Mouse (Mus musculus) hindbrain, embryonic 10.5 days (tissue): ENCODE measurements around the gene Otulinl. TPM values are rescaled to one million over a fixed set of nuclear protein-coding genes. Genes with fewer than 3 reads are reported as not detected.
"Not testable (repeated sequence)": the region's sequence is repeated elsewhere in the genome, so short reads cannot be mapped to it uniquely, and the experiment has no call there.

Experiments used
- DNase-seq: peaks from one replicate; pipeline ENCODE4 v3.0.0-alpha.2; 2017; ENCODE audit warnings: low spot score
- H3K27ac ChIP-seq: fragments of 300-500 bp; sonication (generic); 2 replicates; pipeline ENCODE4 v1.5.1; 2016; ENCODE audit warnings: mild to moderate bottlenecking, moderate library complexity
- H3K27me3 ChIP-seq: fragments of 300-500 bp; sonication (generic); 2 replicates; pipeline ENCODE4 v1.6.1; 2016; ENCODE audit warnings: mild to moderate bottlenecking; ENCODE audit not compliant: poor library complexity, insufficient read depth, severe bottlenecking
- H3K36me3 ChIP-seq: fragments of 300-500 bp; sonication (generic); 2 replicates; pipeline ENCODE4 v1.6.1; 2016; ENCODE audit warnings: mild to moderate bottlenecking, moderate library complexity
- H3K4me1 ChIP-seq: fragments of 300-500 bp; sonication (generic); replicated peaks from 2 replicates; pipeline ENCODE4 v1.6.1; 2016; ENCODE audit warnings: mild to moderate bottlenecking
- H3K4me3 ChIP-seq: fragments of 300-500 bp; sonication (generic); 2 replicates; pipeline ENCODE4 v1.5.1; 2016; ENCODE audit warnings: mild to moderate bottlenecking, moderate library complexity
- H3K9me3 ChIP-seq: fragments of 300-500 bp; sonication (generic); 2 replicates; pipeline ENCODE4 v1.6.1; 2016; ENCODE audit warnings: mild to moderate bottlenecking, moderate library complexity
- WGBS: fragments of 180-500 bp; shearing (Covaris S2); methylation state at CpG from one replicate; pipeline ENCODE4 v1.1.7; 2016; 5-methylcytosine and 5-hydroxymethylcytosine counted together
- polyA plus RNA-seq: library from polyadenylated mRNA; unstranded; fragments of >200 nt; fragmentation: Nextera tagmentation; extraction: Ambion mirVana; gene quantifications from 2 replicates; pipeline ENCODE4 v1.2.1, GENCODE M21; 2016

Otulinl gene
- 6.4 and 8.2 TPM in 2 replicates for polyA plus RNA-seq

DNA sequence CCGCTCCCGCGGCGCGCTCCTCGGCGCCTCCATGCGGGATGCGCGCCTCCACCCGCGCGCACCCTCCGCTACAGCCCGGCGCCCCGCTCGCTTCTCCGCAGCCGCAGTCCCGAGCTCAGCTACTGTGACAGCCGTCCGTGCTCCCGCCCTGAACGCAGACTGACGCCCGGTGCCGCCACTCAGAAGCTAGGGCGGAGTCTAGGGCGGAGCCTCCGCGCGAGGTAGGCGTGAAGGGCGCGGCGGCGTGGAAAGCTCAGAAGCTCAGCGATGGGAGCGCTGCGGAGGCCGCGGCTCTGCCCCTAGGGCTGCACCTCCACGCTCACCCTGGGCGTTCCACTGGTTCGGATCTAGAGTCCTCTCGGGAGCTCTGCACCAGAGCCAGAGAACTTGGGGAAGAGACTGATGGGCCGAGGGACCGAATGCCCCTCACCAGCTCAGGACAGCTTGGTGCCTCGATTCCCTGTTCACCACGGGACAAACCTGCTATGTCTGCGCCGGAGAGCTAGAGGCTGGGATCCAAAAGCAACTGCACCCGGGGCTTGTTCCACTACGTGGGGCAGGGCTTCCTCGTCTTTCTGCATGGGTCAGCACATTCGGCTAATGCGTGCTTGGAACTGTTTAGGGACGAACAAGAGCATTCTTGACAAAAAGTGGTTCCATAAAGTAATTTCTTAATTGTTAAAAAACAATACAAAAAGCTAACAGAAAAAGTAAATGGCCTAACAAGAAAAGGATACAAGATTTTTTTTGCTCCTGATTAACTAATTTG is at the start of gene Otulinl:
Otulinl (minus strand) TSS at position 161 of the 769 bp plus-strand sequence.
- Histone ChIP-seq H3K27ac (peak within 1 kb of the TSS; percentile 84), H3K27me3 (peaks cover 25% of the 10 kb centered on the region), H3K4me1 (peaks cover 22% of the 10 kb centered on the region), H3K9me3 (no peaks in the 10 kb centered on the region), H3K4me3 (peak within 1 kb of the TSS; percentile 71), H3K36me3 (no peaks in the 10 kb centered on the region)
- peak; percentile 93 for DNase-seq
- 2% methylated on average over 59 of the region's 59 CpGs for WGBS

DNA sequence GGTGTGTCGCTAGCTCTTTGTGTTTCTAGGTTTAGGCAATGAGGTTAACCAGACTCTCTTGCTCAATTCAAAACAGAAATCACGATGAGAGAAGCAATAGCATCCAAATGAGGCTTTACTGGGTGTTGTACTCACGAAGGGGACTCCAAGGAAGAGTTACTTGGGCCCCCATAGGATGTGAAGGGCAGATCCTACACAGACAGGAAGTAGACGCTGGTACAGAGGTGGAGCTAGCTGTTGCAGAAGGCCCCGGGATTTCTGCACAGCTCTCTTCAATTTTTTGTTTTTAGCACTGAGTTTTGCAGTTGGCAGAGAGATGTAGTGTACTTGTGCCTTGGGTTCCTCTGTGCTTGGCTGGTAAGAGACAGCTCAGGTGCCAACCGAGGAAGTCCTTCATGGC is 44.8 kb upstream of the Otulinl start:
- no peaks in the 10 kb centered on the region for H3K4me1 ChIP-seq
- 86% methylated on average over 6 of the region's 6 CpGs for WGBS
- H3K36me3 ChIP-seq = peaks cover 9% of the 10 kb centered on the region
- H3K27me3 ChIP-seq = no peaks in the 10 kb centered on the region
- no peak overlapping the region for H3K27ac ChIP-seq
- H3K4me3 ChIP-seq = no peak overlapping the region
- DNase-seq = no peak
- H3K9me3 ChIP-seq = 0 out of 2 replicates have a peak, but pooled peaks cover 2% of the 10 kb centered on the region

- H3K27ac ChIP-seq = peak overlapping the region; percentile 9; the same call in 1 of the 2 replicates
- H3K9me3 ChIP-seq = 0 out of 2 replicates have a peak, but pooled peaks cover 2% of the 10 kb centered on the region
- DNase-seq = no peak
- WGBS = 80% methylated on average over 9 of the region's 9 CpGs
- no peaks in the 10 kb centered on the region for H3K4me1 ChIP-seq
- H3K27me3 ChIP-seq = no peaks in the 10 kb centered on the region
- H3K36me3 ChIP-seq = peaks cover 4% of the 10 kb centered on the region; the same call in 1 of the 2 replicates
- H3K4me3 ChIP-seq = no peak overlapping the region
Observed at GRCm38 (mm10) chr15:27724796-27725680, 43.7 kb upstream of the Otulinl start.

- no peak for DNase-seq
- H3K27ac ChIP-seq = no peak overlapping the region
- WGBS = 81% methylated on average over 6 of the region's 6 CpGs
- H3K36me3 ChIP-seq = no peaks in the 10 kb centered on the region
- no peak overlapping the region for H3K4me3 ChIP-seq
- H3K4me1 ChIP-seq = no peaks in the 10 kb centered on the region; the same call in 1 of the 2 replicates
- H3K9me3 ChIP-seq = 0 out of 2 replicates have a peak, but pooled peaks cover 2% of the 10 kb centered on the region
- H3K27me3 ChIP-seq = no peaks in the 10 kb centered on the region
Observed at GRCm38 (mm10) chr15:27724298-27724697, 42.9 kb upstream of the Otulinl start.

- Histone ChIP-seq H3K36me3 (no peaks in the 10 kb centered on the region), H3K27me3 (no peaks in the 10 kb centered on the region), H3K9me3 (0 out of 2 replicates have a peak, but pooled peaks cover 2% of the 10 kb centered on the region), H3K27ac (no peak overlapping the region), H3K4me1 (peaks cover 3% of the 10 kb centered on the region), H3K4me3 (no peak overlapping the region)
- no peak for DNase-seq
- WGBS = 60% methylated on average over 6 of the region's 6 CpGs
Observed at GRCm38 (mm10) chr15:27723746-27724145, 42.4 kb upstream of the Otulinl start.

DNA sequence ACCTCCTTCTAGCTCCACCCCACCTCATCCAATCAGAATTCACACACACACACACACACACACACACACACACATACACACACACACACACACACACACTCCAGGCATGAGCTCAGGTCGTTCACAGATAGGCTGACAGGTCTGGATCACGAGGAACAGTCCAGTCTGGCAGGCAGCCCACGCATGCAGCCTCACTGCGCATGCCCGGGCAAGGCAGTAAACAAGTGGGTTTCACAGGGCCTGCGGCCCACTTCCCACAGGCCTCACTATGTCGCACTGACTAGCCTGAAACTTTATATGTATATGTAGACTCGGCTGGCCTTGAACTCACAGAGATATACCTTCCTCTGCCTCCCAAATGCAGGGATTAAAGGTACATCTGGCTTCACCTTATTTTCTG is 38.9 kb upstream of the Otulinl start:
- H3K27ac ChIP-seq, H3K9me3 ChIP-seq, H3K27me3 ChIP-seq, H3K4me1 ChIP-seq, H3K4me3 ChIP-seq, H3K36me3 ChIP-seq, DNase-seq: not testable (repeated sequence)
- 89% methylated on average over 8 of the region's 8 CpGs for WGBS

DNA sequence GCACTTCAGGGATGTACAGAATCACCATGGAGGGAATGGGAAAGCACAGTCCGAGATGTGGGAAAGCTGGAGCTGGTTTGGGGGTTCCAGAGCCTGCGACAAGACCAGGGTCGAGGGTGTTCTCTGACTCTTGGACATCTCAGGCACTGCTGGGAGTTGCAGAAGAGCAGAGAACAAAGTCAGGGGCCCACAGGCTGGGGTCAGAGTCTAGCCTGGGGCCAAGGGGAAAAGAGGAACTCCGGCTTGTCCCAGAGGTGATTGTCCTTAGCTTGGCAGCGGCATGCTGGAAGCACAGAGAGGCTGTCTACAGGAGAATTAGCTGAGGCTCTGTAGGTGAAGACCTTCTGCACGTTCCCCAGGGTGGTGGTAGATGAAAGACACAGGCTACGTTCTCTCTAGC is 37.3 kb upstream of the Otulinl start:
- DNase-seq = no peak
- Histone ChIP-seq H3K36me3 (no peaks in the 10 kb centered on the region), H3K27ac (no peak overlapping the region), H3K4me3 (no peak overlapping the region), H3K27me3 (no peaks in the 10 kb centered on the region), H3K4me1 (peaks cover 6% of the 10 kb centered on the region), H3K9me3 (0 out of 2 replicates have a peak, but pooled peaks cover 2% of the 10 kb centered on the region)
- 77% methylated on average over 7 of the region's 7 CpGs for WGBS

DNA sequence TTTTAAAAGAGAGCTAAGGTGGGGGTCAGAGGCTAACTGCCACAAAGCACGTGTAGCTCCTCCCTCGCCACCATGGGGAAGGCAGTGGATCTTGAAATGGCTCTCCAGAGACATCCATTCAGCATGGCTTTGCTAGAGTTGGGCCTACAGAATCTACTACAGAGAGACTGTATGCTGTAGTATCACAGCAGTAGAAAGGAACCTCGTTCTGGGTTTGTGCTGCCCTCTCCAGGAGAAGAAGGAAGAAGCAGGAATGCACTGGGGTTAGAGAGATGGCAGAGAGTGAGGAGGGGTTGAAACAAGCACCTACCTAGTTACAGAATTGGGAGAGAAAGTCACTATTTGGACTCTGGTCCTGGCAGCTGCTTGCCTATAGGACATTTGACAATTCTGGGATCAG is 34.0 kb upstream of the Otulinl start:
- H3K4me3 ChIP-seq = no peak overlapping the region
- no peaks in the 10 kb centered on the region for H3K27me3 ChIP-seq
- H3K4me1 ChIP-seq = peaks cover 6% of the 10 kb centered on the region
- no peak overlapping the region for H3K27ac ChIP-seq
- 34% methylated on average over 3 of the region's 3 CpGs for WGBS
- peak; percentile 16 for DNase-seq
- no peaks in the 10 kb centered on the region for H3K36me3 ChIP-seq
- no peaks in the 10 kb centered on the region for H3K9me3 ChIP-seq

GRCm38 (mm10) chr15:27710698-27711097 is 29.3 kb upstream of the Otulinl start:
- H3K4me1 ChIP-seq = no peaks in the 10 kb centered on the region
- no peak overlapping the region for H3K27ac ChIP-seq
- no peak for DNase-seq
- no peaks in the 10 kb centered on the region for H3K27me3 ChIP-seq
- H3K9me3 ChIP-seq = no peaks in the 10 kb centered on the region
- no peaks in the 10 kb centered on the region for H3K36me3 ChIP-seq
- no peak overlapping the region for H3K4me3 ChIP-seq
- 92% methylated on average over 9 of the region's 9 CpGs for WGBS

GRCm38 (mm10) chr15:27708968-27709612 is 27.7 kb upstream of the Otulinl start:
- no peaks in the 10 kb centered on the region for H3K36me3 ChIP-seq
- H3K9me3 ChIP-seq = no peaks in the 10 kb centered on the region
- DNase-seq = no peak
- H3K27me3 ChIP-seq = no peaks in the 10 kb centered on the region
- WGBS = 83% methylated on average over 7 of the region's 7 CpGs
- no peak overlapping the region for H3K27ac ChIP-seq
- no peaks in the 10 kb centered on the region for H3K4me1 ChIP-seq
- H3K4me3 ChIP-seq = no peak overlapping the region

- Histone ChIP-seq H3K4me3 (no peak overlapping the region), H3K36me3 (no peaks in the 10 kb centered on the region), H3K27ac (no peak overlapping the region), H3K4me1 (no peaks in the 10 kb centered on the region), H3K27me3 (no peaks in the 10 kb centered on the region), H3K9me3 (no peaks in the 10 kb centered on the region)
- no peak for DNase-seq
- 80% methylated on average over 3 of the region's 3 CpGs for WGBS
Observed at GRCm38 (mm10) chr15:27708499-27708898, 27.1 kb upstream of the Otulinl start.

DNA sequence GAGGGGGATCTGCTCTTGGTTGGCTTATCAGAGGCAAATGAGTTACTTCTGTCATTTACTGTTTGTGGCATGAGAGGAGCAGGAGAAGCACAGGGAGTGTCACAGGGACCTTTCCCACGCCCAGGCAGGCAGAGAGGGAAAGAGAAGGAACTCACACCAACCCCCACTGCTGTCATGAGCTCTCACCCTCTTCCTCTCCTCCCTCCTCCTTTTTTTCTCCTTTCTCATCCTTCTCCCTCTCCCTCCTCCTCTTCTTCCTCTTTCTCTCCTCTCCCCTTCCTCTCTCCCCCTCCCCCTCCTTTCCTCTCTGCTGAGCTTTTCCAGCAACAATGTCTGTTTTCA is 21.6 kb upstream of the Otulinl start:
- 8% methylated on average over 1 of the region's 1 CpGs for WGBS
- no peak for DNase-seq
- H3K27me3 ChIP-seq = no peaks in the 10 kb centered on the region
- no peak overlapping the region for H3K4me3 ChIP-seq
- H3K27ac ChIP-seq = peak overlapping the region; percentile 8; the same call in 1 of the 2 replicates
- peaks cover 11% of the 10 kb centered on the region for H3K4me1 ChIP-seq
- H3K9me3 ChIP-seq = no peaks in the 10 kb centered on the region
- H3K36me3 ChIP-seq = no peaks in the 10 kb centered on the region
